ENCODE assay signal across 8 mouse cellular contexts in genomic region chr6:54817266-54817767, GRCm38 (mm10). TPM values are rescaled to one million over a fixed set of nuclear protein-coding genes. Genes with fewer than 3 reads are reported as not detected.
DNase-seq lines count a peak whose midpoint lies in the region; ATAC-seq and TF ChIP-seq lines count a peak whose summit lies in the region.

No protein-coding gene starts in this region.

- peaks cover 15% of the 10 kb centered on the region for H3K36me3 ChIP-seq in G1E (replicated peaks)
- H3K36me3 ChIP-seq in forebrain, embryonic 11.5 days (ENCODE audit: control insufficient read depth, insufficient read depth, low read length): no peaks in the 10 kb centered on the region
- no peaks in the 10 kb centered on the region for H3K36me3 ChIP-seq in lung, postnatal 0 days (ENCODE audit: insufficient read depth, low read length)

- peak; percentile 24 for DNase-seq in G1E (ENCODE audit: low spot score)
- DNase-seq in c-Kit-positive CD71-positive TER-119-negative erythroid progenitor cells, embryonic 14.5 days (ENCODE audit: low read depth): peak; percentile 53
- DNase-seq in forebrain, embryonic 11.5 days (ENCODE audit: low spot score): peak; percentile 81
- peak; percentile 81 to 82 for DNase-seq in heart, postnatal 10 days
- DNase-seq in kidney, postnatal 36 days: peak; percentile 73 to 74
- DNase-seq in lung, postnatal 0 days (ENCODE audit: low spot score): peak; percentile 91
- DNase-seq in ovary, adult 18-20 months (ENCODE audit: low spot score): peak; percentile 42
- DNase-seq in thymus, postnatal 10 days (ENCODE audit: low spot score in 2 of 2): peak; percentile 63 to 65

- no peaks in the 10 kb centered on the region for H3K9me3 ChIP-seq in G1E (replicated peaks)
- no peaks in the 10 kb centered on the region for H3K9me3 ChIP-seq in forebrain, embryonic 11.5 days (ENCODE audit: control insufficient read depth, low read length)
- H3K9me3 ChIP-seq in lung, postnatal 0 days (ENCODE audit: low read length): no peaks in the 10 kb centered on the region

- no peaks in the 10 kb centered on the region for H3K27me3 ChIP-seq in G1E (ENCODE audit: insufficient read depth, low read length)
- H3K27me3 ChIP-seq in forebrain, embryonic 11.5 days (ENCODE audit: control insufficient read depth, insufficient read depth, low read length): no peaks in the 10 kb centered on the region
- no peaks in the 10 kb centered on the region for H3K27me3 ChIP-seq in lung, postnatal 0 days (replicated peaks; ENCODE audit: insufficient read depth, low read length)

- H3K27ac ChIP-seq in forebrain, embryonic 11.5 days (ENCODE audit: low read depth, low read length): peak overlapping the region; percentile 95
- peak overlapping the region; percentile 94 for H3K27ac ChIP-seq in lung, postnatal 0 days (ENCODE audit: low read length)

- intact Hi-C loops in heart, postnatal 10 days (cut with DNase I): loop anchor here (2.0 to 10.0 kb wide), 4 partner anchors 113 to 223 kb away; partner anchors contain the start of genes Fkbp14, Ggct, Nod1 and Plekha8

- peaks cover 32% of the 10 kb centered on the region for H3K4me1 ChIP-seq in G1E (ENCODE audit: insufficient read depth, low read depth, low read length)
- peaks cover 11% of the 10 kb centered on the region for H3K4me1 ChIP-seq in forebrain, embryonic 11.5 days (replicated peaks; ENCODE audit: control insufficient read depth, insufficient read depth, low read length)
- H3K4me1 ChIP-seq in lung, postnatal 0 days (ENCODE audit: insufficient read depth, low read depth, low read length): peaks cover 14% of the 10 kb centered on the region; the same call in 1 of the 2 replicates

- H3K9ac ChIP-seq in forebrain, embryonic 11.5 days (ENCODE audit: low read length): peak overlapping the region; percentile 90
- peak overlapping the region; percentile 84 for H3K9ac ChIP-seq in lung, postnatal 0 days (replicated peaks; ENCODE audit: low read depth)

- WGBS in forebrain, embryonic 11.5 days: under 1% methylated on average over 32 of the region's 39 CpGs
- under 1% methylated on average over 18 of the region's 39 CpGs for WGBS in lung, postnatal 0 days

- peak; percentile 64 for ATAC-seq in G1E (ENCODE audit: extremely low read depth, insufficient number of reproducible peaks, low FRiP score, poor library complexity, severe bottlenecking)
- ATAC-seq in forebrain, embryonic 11.5 days (replicated peaks; ENCODE audit: low FRiP score): peak; percentile 43
- peak; percentile 30 for ATAC-seq in lung, postnatal 0 days

- TF ChIP-seq EP300 in lung, postnatal 0 days (IDR thresholded peaks at IDR 0.05): no peak

- H3K4me2 ChIP-seq in forebrain, embryonic 11.5 days (ENCODE audit: low read depth, low read length, severe bottlenecking): peak overlapping the region; percentile 58
- peak overlapping the region; percentile 84 for H3K4me2 ChIP-seq in lung, postnatal 0 days (replicated peaks; ENCODE audit: low read depth, low read length)

- peak overlapping the region; percentile 85 for H3K4me3 ChIP-seq in G1E (ENCODE audit: low read depth, low read length)
- peak overlapping the region; percentile 87 for H3K4me3 ChIP-seq in forebrain, embryonic 11.5 days (ENCODE audit: low read depth, low read length)
- H3K4me3 ChIP-seq in lung, postnatal 0 days (ENCODE audit: low read depth, low read length): peak overlapping the region; percentile 76

- TF ChIP-seq CTCF in G1E (IDR thresholded peaks at IDR 0.05; ENCODE audit: low read depth, low read length): no peak
- peak; percentile 35 for TF ChIP-seq CTCF in lung, postnatal 0 days (IDR thresholded peaks at IDR 0.05)

RNA-seq across cellular contexts. Expression of gene Znrf2, which starts 0.6 kb away (rescaled TPM):
- total RNA-seq in G1E (2014; fragmentation: Nextera tagmentation): 39.5 and 41.1 TPM in 2 replicates
- 45.2 and 49.4 TPM in 2 replicates for total RNA-seq in G1E (2017)
- polyA plus RNA-seq in G1E (2012): 20.3 and 36.6 TPM in 2 replicates
- 2.8 and 3.0 TPM in 2 replicates for polyA plus RNA-seq in forebrain, embryonic 11.5 days (2014; fragmentation: Nextera tagmentation; extraction: Ambion mirVana)
- total RNA-seq in heart, postnatal 10 days (2021): 10 to 100 TPM; 24.0 to 27.6 TPM
- 4.6 and 5.7 TPM in 2 replicates for polyA plus RNA-seq in lung, postnatal 0 days (2015; fragmentation: Nextera tagmentation; extraction: Ambion mirVana)

Comparison
In these comparisons a context has a peak if more than half of its experiments do, and no peak if none do; other contexts are left out.
1. Peak in every context shown above with its lines: DNase-seq, ATAC-seq, H3K4me3 ChIP-seq and H3K27ac ChIP-seq.
2. DNase-seq: peak in every context shown above with its lines; median percentile 91 in lung, postnatal 0 days; 82 in heart, postnatal 10 days; 81 in forebrain, embryonic 11.5 days; 74 in kidney, postnatal 36 days; 64 in thymus, postnatal 10 days; 53 in c-Kit-positive CD71-positive TER-119-negative erythroid progenitor cells, embryonic 14.5 days; 42 in ovary, adult 18-20 months; 24 in G1E.